Mouse (Mus musculus): ENCODE results near the gene Cdh4. TPM values are rescaled to one million over a fixed set of nuclear protein-coding genes. Genes with fewer than 3 reads are reported as not detected.

The Cdh4 gene
- polyA plus RNA-seq, 1 experiment from 2014 or later, result 0.28 TPM

GRCm38 (mm10) chr2:179742828-179743227 lies 300.6 kb downstream of the Cdh4 start:
- 51% methylated on average over 6 of the region's 6 CpGs for WGBS (ENCODE audit: insufficient replicate concordance)
- no peak for DNase-seq

GRCm38 (mm10) chr2:179746491-179746890 lies 304.3 kb downstream of the Cdh4 start:
- Histone ChIP-seq H3K4me2 (no peak overlapping the region), H3K4me3 (replicated peaks) (no peak overlapping the region), H3K36me3 (no peaks in the 10 kb centered on the region), H3K4me1 (replicated peaks) (no peaks in the 10 kb centered on the region), H3K27me3 (no peaks in the 10 kb centered on the region), H3K9ac (no peak overlapping the region), H3K9me3 (replicated peaks) (no peaks in the 10 kb centered on the region), H3K27ac (no peak overlapping the region)
- WGBS (ENCODE audit: insufficient replicate concordance), result 65% methylated on average over 7 of the region's 7 CpGs
- DNase-seq (no peak), ATAC-seq (ENCODE audit: low read depth) (no peak)

More at GRCm38 (mm10) chr2:179742828-179743227, 300.6 kb downstream of the Cdh4 start:
- no peaks in the 10 kb centered on the region for H3K27me3 ChIP-seq
- H3K36me3 ChIP-seq, result no peaks in the 10 kb centered on the region
- H3K4me1 ChIP-seq (replicated peaks), result no peaks in the 10 kb centered on the region
- H3K4me2 ChIP-seq, result no peak overlapping the region
- no peak overlapping the region for H3K9ac ChIP-seq
- no peak overlapping the region for H3K4me3 ChIP-seq (replicated peaks)
- ATAC-seq (ENCODE audit: low read depth), result no peak
- no peaks in the 10 kb centered on the region for H3K9me3 ChIP-seq (replicated peaks)
- H3K27ac ChIP-seq, result no peak overlapping the region

DNA sequence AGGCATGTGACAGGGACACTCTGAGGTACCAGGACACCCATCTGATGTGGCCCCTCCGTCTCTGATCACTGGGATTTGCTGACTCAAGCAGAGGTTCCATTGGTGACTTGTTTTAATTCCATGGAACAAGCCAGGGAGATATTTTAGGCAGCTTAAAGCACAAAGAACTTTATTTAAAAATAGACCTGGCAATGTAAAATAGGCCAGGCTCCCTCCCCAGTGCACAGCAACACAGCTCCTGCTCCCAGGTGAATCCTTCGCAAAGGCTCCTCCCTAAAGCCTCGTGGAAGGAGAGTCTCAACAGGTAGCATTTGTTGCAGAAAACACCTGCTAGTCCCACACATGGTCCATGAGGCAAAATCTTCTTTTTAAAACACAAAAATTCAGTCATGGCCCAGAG lies 307.2 kb downstream of the Cdh4 start:
- Histone ChIP-seq H3K36me3 (no peaks in the 10 kb centered on the region), H3K4me1 (replicated peaks) (no peaks in the 10 kb centered on the region), H3K9ac (no peak overlapping the region), H3K9me3 (replicated peaks) (no peaks in the 10 kb centered on the region), H3K27ac (no peak overlapping the region), H3K4me3 (replicated peaks) (no peak overlapping the region), H3K27me3 (no peaks in the 10 kb centered on the region), H3K4me2 (no peak overlapping the region)
- ATAC-seq (ENCODE audit: low read depth) (no peak), DNase-seq (no peak)
- 46% methylated on average over 3 of the region's 3 CpGs for WGBS (ENCODE audit: insufficient replicate concordance)

- no peak overlapping the region for H3K27ac ChIP-seq
- H3K4me3 ChIP-seq (replicated peaks), result no peak overlapping the region
- ATAC-seq (ENCODE audit: low read depth) (no peak), DNase-seq (no peak)
- no peaks in the 10 kb centered on the region for H3K27me3 ChIP-seq
- 73% methylated on average over 9 of the region's 9 CpGs for WGBS (ENCODE audit: insufficient replicate concordance)
- no peaks in the 10 kb centered on the region for H3K9me3 ChIP-seq (replicated peaks)
- no peaks in the 10 kb centered on the region for H3K4me1 ChIP-seq (replicated peaks)
- H3K4me2 ChIP-seq, result no peak overlapping the region
- no peaks in the 10 kb centered on the region for H3K36me3 ChIP-seq
- no peak overlapping the region for H3K9ac ChIP-seq
Observed at GRCm38 (mm10) chr2:179753811-179754210, 311.6 kb downstream of the Cdh4 start.

- H3K27ac ChIP-seq, result no peak overlapping the region
- no peak for DNase-seq
- no peaks in the 10 kb centered on the region for H3K27me3 ChIP-seq
- no peak for ATAC-seq (ENCODE audit: low read depth)
- 56% methylated on average over 11 of the region's 11 CpGs for whole genome bisulfite sequencing (ENCODE audit: insufficient replicate concordance)
- no peaks in the 10 kb centered on the region for H3K36me3 ChIP-seq
- no peak overlapping the region for H3K4me3 ChIP-seq (replicated peaks)
- no peaks in the 10 kb centered on the region for H3K9me3 ChIP-seq (replicated peaks)
- H3K4me1 ChIP-seq (replicated peaks), result no peaks in the 10 kb centered on the region
- no peak overlapping the region for H3K9ac ChIP-seq
- no peak overlapping the region for H3K4me2 ChIP-seq
Observed at GRCm38 (mm10) chr2:179754776-179755175, 312.5 kb downstream of the Cdh4 start.

DNA sequence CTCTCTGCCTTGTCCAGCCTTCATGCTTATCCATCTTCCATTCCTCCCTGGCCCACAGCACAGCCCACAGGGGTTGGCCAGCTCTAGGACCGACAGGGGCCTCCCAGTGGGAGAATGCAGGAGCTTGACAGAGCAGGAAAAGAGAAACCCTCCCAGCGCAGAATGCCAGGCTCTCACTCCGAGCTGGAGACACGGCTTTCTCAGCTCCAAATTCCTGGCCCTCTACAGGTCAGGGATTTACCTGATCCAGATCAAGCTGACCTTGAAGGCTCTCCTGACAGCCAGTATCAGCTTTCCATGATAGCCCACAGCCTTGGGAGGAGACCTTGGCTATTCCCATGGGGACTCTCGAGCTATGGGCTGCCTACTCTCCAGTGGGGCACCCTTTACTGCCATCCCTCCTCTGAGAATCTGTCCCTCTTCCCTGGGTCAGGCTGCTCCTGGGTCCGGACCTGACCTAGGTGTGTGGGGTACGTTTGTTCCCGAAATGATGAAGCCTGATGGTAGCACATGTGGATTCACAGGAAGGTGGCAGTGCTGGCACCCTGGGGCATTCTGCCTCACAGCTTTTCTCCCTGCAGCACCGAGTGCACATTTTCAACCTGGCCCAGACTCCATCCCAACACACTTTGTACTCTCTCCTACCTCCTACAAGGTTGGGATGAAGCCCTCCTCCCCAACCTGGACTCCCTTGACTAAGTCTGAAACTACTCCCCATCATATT lies 319.6 kb downstream of the Cdh4 start:
- no peak for ATAC-seq (ENCODE audit: low read depth)
- Histone ChIP-seq H3K27ac (no peak overlapping the region), H3K9ac (no peak overlapping the region), H3K27me3 (peaks cover 8% of the 10 kb centered on the region), H3K4me2 (no peak overlapping the region), H3K4me3 (replicated peaks) (no peak overlapping the region), H3K36me3 (no peaks in the 10 kb centered on the region), H3K9me3 (replicated peaks) (no peaks in the 10 kb centered on the region), H3K4me1 (replicated peaks) (no peaks in the 10 kb centered on the region)
- 43% methylated on average over 9 of the region's 9 CpGs for WGBS (ENCODE audit: insufficient replicate concordance)
- no peak for DNase-seq

DNA sequence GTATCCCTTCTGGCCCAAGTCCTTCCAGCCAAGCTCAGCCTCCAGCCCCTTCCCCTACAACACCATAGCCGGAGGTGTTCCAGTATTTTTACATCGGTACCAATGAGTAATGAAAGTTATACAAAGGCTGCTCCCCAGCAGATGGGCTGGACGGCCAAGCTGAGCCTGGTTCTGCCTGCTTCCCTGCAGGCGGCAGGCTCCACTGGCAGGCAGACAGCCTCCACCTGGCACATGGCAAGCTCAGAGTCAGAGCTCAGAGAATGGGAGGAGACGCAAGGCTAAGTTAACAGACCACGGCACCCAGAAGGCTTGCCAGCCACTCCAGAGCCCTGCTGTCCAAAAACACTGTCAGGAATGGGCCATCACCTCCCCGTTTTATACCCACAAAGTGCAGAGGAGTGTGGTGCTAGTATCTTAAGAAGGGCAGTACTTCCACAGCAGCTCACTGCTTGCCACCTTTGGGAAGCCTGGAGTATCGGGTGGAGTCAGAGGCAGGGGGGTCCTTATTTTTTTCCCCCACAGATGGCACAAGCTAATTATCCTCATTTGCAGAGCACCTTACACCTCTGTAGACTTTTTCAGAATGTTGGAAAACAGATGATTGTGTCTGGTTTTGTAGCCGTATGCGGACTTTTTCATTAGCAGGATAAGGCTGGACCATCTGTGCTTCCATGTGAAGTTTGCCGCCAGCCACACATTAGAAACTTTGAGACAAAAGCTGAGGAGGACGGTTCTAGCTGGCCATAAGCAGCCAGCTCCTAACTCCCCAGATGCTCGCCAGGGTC lies 320.5 kb downstream of the Cdh4 start:
- no peak overlapping the region for H3K9ac ChIP-seq
- no peak overlapping the region for H3K27ac ChIP-seq
- WGBS (ENCODE audit: insufficient replicate concordance), result 63% methylated on average over 13 of the region's 13 CpGs
- no peak overlapping the region for H3K4me3 ChIP-seq (replicated peaks)
- H3K4me1 ChIP-seq (replicated peaks), result no peaks in the 10 kb centered on the region
- H3K4me2 ChIP-seq, result no peak overlapping the region
- ATAC-seq (ENCODE audit: low read depth) (no peak), DNase-seq (no peak)
- peaks cover 17% of the 10 kb centered on the region for H3K27me3 ChIP-seq
- H3K9me3 ChIP-seq (replicated peaks), result no peaks in the 10 kb centered on the region
- H3K36me3 ChIP-seq, result no peaks in the 10 kb centered on the region

DNA sequence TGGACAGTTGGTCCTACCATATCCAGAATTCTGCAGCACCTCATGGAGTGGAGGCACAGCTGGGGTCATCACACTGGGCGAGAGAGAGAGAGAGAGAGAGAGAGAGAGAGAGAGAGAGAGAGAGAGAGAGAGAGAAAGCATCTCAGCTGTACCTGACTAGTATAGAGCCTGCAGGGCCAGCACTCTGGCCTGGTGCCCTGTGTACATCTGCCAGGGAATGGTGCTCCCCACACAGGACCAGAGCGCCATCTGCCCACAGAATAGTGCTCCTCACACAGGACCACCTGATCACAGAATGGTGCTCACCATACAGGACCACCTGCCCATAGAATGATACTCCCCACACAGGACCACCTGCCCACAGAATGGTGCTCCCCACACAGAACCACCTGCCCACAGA lies 322.2 kb downstream of the Cdh4 start:
- WGBS (ENCODE audit: insufficient replicate concordance), result 71% methylated on average over 1 of the region's 2 CpGs

GRCm38 (mm10) chr2:179766664-179767526 lies 324.7 kb downstream of the Cdh4 start:
- Histone ChIP-seq H3K4me2 (no peak overlapping the region), H3K27ac (no peak overlapping the region), H3K9me3 (replicated peaks) (no peaks in the 10 kb centered on the region), H3K36me3 (no peaks in the 10 kb centered on the region), H3K27me3 (peaks cover 27% of the 10 kb centered on the region), H3K9ac (no peak overlapping the region), H3K4me1 (replicated peaks) (0 out of 2 replicates have a peak, but pooled peaks cover 3% of the 10 kb centered on the region), H3K4me3 (replicated peaks) (no peak overlapping the region)
- DNase-seq (no peak), ATAC-seq (ENCODE audit: low read depth) (no peak)
- 19% methylated on average over 16 of the region's 16 CpGs for WGBS (ENCODE audit: insufficient replicate concordance)

More for the DNA sequence above, 322.2 kb downstream of the Cdh4 start:
- H3K4me3 ChIP-seq (replicated peaks), result no peak overlapping the region
- ATAC-seq (ENCODE audit: low read depth), result no peak
- no peaks in the 10 kb centered on the region for H3K9me3 ChIP-seq (replicated peaks)
- no peak overlapping the region for H3K27ac ChIP-seq
- H3K4me1 ChIP-seq (replicated peaks), result 0 out of 2 replicates have a peak, but pooled peaks cover 3% of the 10 kb centered on the region
- H3K4me2 ChIP-seq, result no peak overlapping the region
- no peak overlapping the region for H3K9ac ChIP-seq
- peaks cover 27% of the 10 kb centered on the region for H3K27me3 ChIP-seq
- DNase-seq, result no peak
- H3K36me3 ChIP-seq, result no peaks in the 10 kb centered on the region

GRCm38 (mm10) chr2:179767527-179767849 lies 325.3 kb downstream of the Cdh4 start:
- H3K9ac ChIP-seq, result no peak overlapping the region
- WGBS (ENCODE audit: insufficient replicate concordance), result 9% methylated on average over 9 of the region's 9 CpGs
- no peaks in the 10 kb centered on the region for H3K9me3 ChIP-seq (replicated peaks)
- no peak overlapping the region for H3K4me2 ChIP-seq
- no peak for ATAC-seq (ENCODE audit: low read depth)
- no peaks in the 10 kb centered on the region for H3K36me3 ChIP-seq
- no peak overlapping the region for H3K27ac ChIP-seq
- H3K4me3 ChIP-seq (replicated peaks), result no peak overlapping the region
- DNase-seq, result no peak
- peaks cover 27% of the 10 kb centered on the region for H3K27me3 ChIP-seq
- 0 out of 2 replicates have a peak, but pooled peaks cover 3% of the 10 kb centered on the region for H3K4me1 ChIP-seq (replicated peaks)

- no peak for ATAC-seq (ENCODE audit: low read depth)
- Histone ChIP-seq H3K4me1 (replicated peaks) (0 out of 2 replicates have a peak, but pooled peaks cover 3% of the 10 kb centered on the region), H3K36me3 (no peaks in the 10 kb centered on the region), H3K27ac (no peak overlapping the region), H3K9me3 (replicated peaks) (no peaks in the 10 kb centered on the region), H3K27me3 (peaks cover 27% of the 10 kb centered on the region), H3K4me3 (replicated peaks) (no peak overlapping the region), H3K9ac (no peak overlapping the region), H3K4me2 (no peak overlapping the region)
- 45% methylated on average over 5 of the region's 5 CpGs for WGBS (ENCODE audit: insufficient replicate concordance)
- DNase-seq, result no peak
Observed at GRCm38 (mm10) chr2:179769137-179769536, 326.9 kb downstream of the Cdh4 start.

All from liver, embryonic 13.5 days (tissue).